Mouse (Mus musculus) megakaryocyte, embryonic 14.5 days (primary cell): ENCODE results near the gene Clec1a.

Source experiments
- FLI1 ChIP-seq: IDR thresholded peaks from 2 replicates; pipeline ENCODE4 v1.6.1; 2012; ENCODE audit warnings: low read length, inconsistent platforms, mixed read lengths
- GATA1 ChIP-seq: IDR thresholded peaks from 3 replicates; pipeline ENCODE4 v1.6.1; 2012; ENCODE audit warnings: mixed read lengths, low read length, inconsistent platforms, borderline replicate concordance

- TF ChIP-seq FLI1: no peak
- TF ChIP-seq GATA1: no peak
Measured at GRCm38 (mm10) chr6:129422311-129422710, 29.5 kb downstream of the Clec1a start.
